Mouse (Mus musculus): ENCODE measurements around the gene Dido1. TPM values are rescaled to one million over a fixed set of nuclear protein-coding genes. Genes with fewer than 3 reads are reported as not detected.

Dido1 gene
- total and polyA plus RNA-seq, 3 experiments: 17.8 to 35.1 (median 30.1) TPM

GRCm38 (mm10) chr2:180646841-180647240 is 63.0 kb downstream of the Dido1 start:
- DNase-seq (ENCODE audit: low read depth, low spot score): no peak
- Histone ChIP-seq H3K79me2 (ENCODE audit: control insufficient read depth, insufficient read depth, low read length, poor library complexity) (no peaks in the 10 kb centered on the region), H3K9ac (ENCODE audit: control insufficient read depth, low read depth, low read length, poor library complexity, severe bottlenecking) (no peak overlapping the region), H3K4me1 (ENCODE audit: control insufficient read depth in 1 of 2, insufficient read depth in 2 of 2, low read length in 2 of 2) (no peaks in the 10 kb centered on the region), H3K27ac (ENCODE audit: control insufficient read depth, low read depth, low read length) (no peak overlapping the region), H3K36me3 (ENCODE audit: control insufficient read depth in 1 of 2, insufficient read depth in 2 of 2, low read length in 2 of 2) (no peaks in the 10 kb centered on the region), H3K4me3 (ENCODE audit: control insufficient read depth in 1 of 2, insufficient read depth in 1 of 2, low read depth in 2 of 2, low read length in 2 of 2) (no peak overlapping the region), H3K27me3 (ENCODE audit: control insufficient read depth in 1 of 2, insufficient read depth in 2 of 2, low read length in 2 of 2) (peaks cover 3 to 10% of the 10 kb centered on the region in 2 experiments; a peak in 2 of 4 replicates), H3K9me3 (replicated peaks; ENCODE audit: insufficient read depth, low read length) (no peaks in the 10 kb centered on the region)
- TF ChIP-seq NELFE (IDR thresholded peaks at IDR 0.05; ENCODE audit: low read depth, low read length) (no peak), CTCF (IDR thresholded peaks at IDR 0.05 in 2 of 3, conservative IDR thresholded peaks at IDR 0.05 in 1 of 3; ENCODE audit: control insufficient read depth in 1 of 3, insufficient read depth in 1 of 3, low read depth in 2 of 3, low read length in 3 of 3, poor library complexity in 1 of 3, severe bottlenecking in 1 of 3) (peak in 1 of 3 experiments; percentile 15; a peak in 1 of 6 replicates)

DNA sequence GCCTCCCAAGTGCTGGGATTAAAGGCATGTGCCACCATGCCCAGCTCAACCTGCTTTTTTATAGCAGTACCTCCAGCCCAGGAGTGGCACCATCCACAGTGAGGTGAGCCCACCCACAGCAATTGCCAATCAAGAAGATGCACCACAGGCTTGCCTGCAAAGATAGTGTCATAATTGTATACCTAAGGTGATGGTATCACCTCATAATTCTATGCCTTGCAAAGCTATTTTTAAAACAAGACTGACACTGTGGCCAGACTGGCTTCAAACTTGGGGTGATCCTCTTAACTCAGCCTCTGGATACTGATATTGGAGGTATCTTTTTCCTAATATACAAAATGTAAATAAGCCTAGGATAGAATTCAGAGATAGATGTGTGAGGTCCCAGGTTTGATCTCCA is 66.2 kb downstream of the Dido1 start:
- no peaks in the 10 kb centered on the region for H3K9me3 ChIP-seq (replicated peaks; ENCODE audit: insufficient read depth, low read length)
- TF ChIP-seq GABPA (IDR thresholded peaks at IDR 0.05; ENCODE audit: low read depth, low read length) (no peak), POLR2A (IDR thresholded peaks at IDR 0.05; ENCODE audit: control insufficient read depth in 1 of 2, insufficient read depth in 1 of 2, low read depth in 1 of 2, low read length in 2 of 2, poor library complexity in 1 of 2) (no peak), RCOR1 (IDR thresholded peaks at IDR 0.05; ENCODE audit: low read depth, low read length) (no peak), MXI1 (IDR thresholded peaks at IDR 0.05; ENCODE audit: low read depth, low read length) (no peak)
- DNase-seq (ENCODE audit: low read depth, low spot score): no peak
- H3K4me1 ChIP-seq (ENCODE audit: control insufficient read depth in 1 of 2, insufficient read depth in 2 of 2, low read length in 2 of 2): no peaks in the 10 kb centered on the region
- no peak overlapping the region for H3K27ac ChIP-seq (ENCODE audit: control insufficient read depth, low read depth, low read length)
- H3K79me2 ChIP-seq (ENCODE audit: control insufficient read depth, insufficient read depth, low read length, poor library complexity): no peaks in the 10 kb centered on the region
- no peak overlapping the region for H3K9ac ChIP-seq (ENCODE audit: control insufficient read depth, low read depth, low read length, poor library complexity, severe bottlenecking)
- H3K36me3 ChIP-seq (ENCODE audit: control insufficient read depth in 1 of 2, insufficient read depth in 2 of 2, low read length in 2 of 2): no peaks in the 10 kb centered on the region
- H3K4me3 ChIP-seq (ENCODE audit: control insufficient read depth in 1 of 2, insufficient read depth in 1 of 2, low read depth in 2 of 2, low read length in 2 of 2): no peak overlapping the region
- H3K27me3 ChIP-seq (ENCODE audit: control insufficient read depth in 1 of 2, insufficient read depth in 2 of 2, low read length in 2 of 2): peaks cover 3 to 5% of the 10 kb centered on the region in 2 experiments; a peak in 3 of 4 replicates

GRCm38 (mm10) chr2:180642555-180643260 is 67.1 kb downstream of the Dido1 start, which contains the start of gene Tcfl5:
Gene Tcfl5, minus strand, starts transcription at chr2:180642708.
- no peak within 1 kb of the TSS for H3K4me3 ChIP-seq (ENCODE audit: control insufficient read depth in 1 of 2, insufficient read depth in 1 of 2, low read depth in 2 of 2, low read length in 2 of 2)
- H3K79me2 ChIP-seq (ENCODE audit: control insufficient read depth, insufficient read depth, low read length, poor library complexity): no peaks in the 10 kb centered on the region
- H3K27me3 ChIP-seq (ENCODE audit: control insufficient read depth in 1 of 2, insufficient read depth in 2 of 2, low read length in 2 of 2): peaks cover 0 to 3% of the 10 kb centered on the region in 2 experiments; a peak in 3 of 4 replicates
- H3K4me1 ChIP-seq (ENCODE audit: control insufficient read depth in 1 of 2, insufficient read depth in 2 of 2, low read length in 2 of 2): no peaks in the 10 kb centered on the region
- no peak for DNase-seq (ENCODE audit: low read depth, low spot score)
- no peak within 1 kb of the TSS for H3K27ac ChIP-seq (ENCODE audit: control insufficient read depth, low read depth, low read length)
- TF ChIP-seq ZMIZ1 (IDR thresholded peaks at IDR 0.05; ENCODE audit: low read depth, low read length) (no peak), MAX (IDR thresholded peaks at IDR 0.05; ENCODE audit: low read length) (no peak), GATA1 (IDR thresholded peaks at IDR 0.05; ENCODE audit: low read depth, low read length) (no peak), E2F4 (IDR thresholded peaks at IDR 0.05; ENCODE audit: borderline replicate concordance, low read depth, low read length) (no peak), MAZ (IDR thresholded peaks at IDR 0.05; ENCODE audit: low read depth, low read length) (no peak), USF2 (IDR thresholded peaks at IDR 0.05; ENCODE audit: borderline replicate concordance in 1 of 2, insufficient read depth in 1 of 2, low read depth in 1 of 2, low read length in 2 of 2) (no peak), ELF1 (IDR thresholded peaks at IDR 0.05; ENCODE audit: low read depth, low read length) (no peak), RCOR1 (IDR thresholded peaks at IDR 0.05; ENCODE audit: low read depth, low read length) (no peak), BHLHE40 (IDR thresholded peaks at IDR 0.05; ENCODE audit: borderline replicate concordance, low read depth, low read length) (no peak), JUND (IDR thresholded peaks at IDR 0.05; ENCODE audit: low read depth, low read length) (no peak), TAL1 (IDR thresholded peaks at IDR 0.05; ENCODE audit: low read length) (no peak)
- H3K36me3 ChIP-seq (ENCODE audit: control insufficient read depth in 1 of 2, insufficient read depth in 2 of 2, low read length in 2 of 2): no peaks in the 10 kb centered on the region
- no peaks in the 10 kb centered on the region for H3K9me3 ChIP-seq (replicated peaks; ENCODE audit: insufficient read depth, low read length)
- no peak within 1 kb of the TSS for H3K9ac ChIP-seq (ENCODE audit: control insufficient read depth, low read depth, low read length, poor library complexity, severe bottlenecking)
